Mouse (Mus musculus): ENCODE measurements around the gene Ehd3. TPM values are rescaled to one million over a fixed set of nuclear protein-coding genes. Genes with fewer than 3 reads are reported as not detected.

Gene Ehd3
- polyA plus RNA-seq, 1 experiment from 2014 or later = 5.3 TPM

DNA sequence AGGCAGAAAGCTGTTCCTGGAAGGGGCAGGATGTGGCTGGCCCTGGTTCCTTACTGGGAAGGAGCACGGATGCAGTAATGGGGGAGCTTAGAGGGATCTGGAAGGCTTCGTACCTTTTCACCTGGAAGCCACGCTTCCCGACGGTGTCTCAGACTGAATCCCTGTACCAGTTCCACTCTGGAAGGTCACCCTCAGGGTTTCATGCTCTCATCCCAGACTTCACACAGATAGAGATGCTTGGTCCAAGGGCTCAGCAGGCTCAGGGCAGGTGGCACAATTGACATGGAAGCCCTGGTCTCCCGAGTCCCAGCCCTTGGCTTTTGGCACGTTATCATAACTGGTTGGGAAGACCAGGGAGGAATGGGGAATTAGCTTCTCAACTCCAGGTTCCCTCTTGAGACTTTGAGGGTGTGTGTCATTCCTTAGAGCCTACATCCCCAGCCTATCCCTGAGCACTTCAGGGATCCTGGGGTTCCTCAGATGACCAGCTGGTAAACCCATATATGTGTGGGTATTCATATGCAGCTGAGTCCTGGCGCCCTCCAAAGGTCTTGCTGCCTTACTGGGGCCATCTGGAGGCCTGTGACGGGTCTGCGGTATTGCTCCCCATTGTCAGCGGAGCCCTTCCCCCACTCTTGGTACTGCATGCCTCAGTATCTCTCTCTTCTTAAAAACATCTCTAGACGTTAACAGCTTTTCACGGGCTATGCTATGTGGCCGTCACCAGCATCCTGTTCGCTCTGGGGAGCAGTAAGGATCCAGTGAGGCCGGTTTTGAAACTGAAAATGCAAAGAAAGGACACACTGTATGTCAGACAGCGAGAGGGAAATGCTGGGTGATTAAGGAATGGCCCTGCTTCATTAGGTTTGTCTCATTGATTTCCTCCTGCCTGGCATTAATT, 19.4 kb downstream of the Ehd3 start:
- Histone ChIP-seq H3K27me3 (ENCODE audit: control insufficient read depth, insufficient read depth, low read length) (no peaks in the 10 kb centered on the region), H3K36me3 (ENCODE audit: control insufficient read depth, insufficient read depth, low read length) (no peaks in the 10 kb centered on the region), H3K4me2 (ENCODE audit: low read depth, low read length) (no peak overlapping the region), H3K9me3 (replicated peaks; ENCODE audit: control insufficient read depth, low read length) (no peaks in the 10 kb centered on the region), H3K27ac (ENCODE audit: low read length) (no peak overlapping the region), H3K4me1 (ENCODE audit: control insufficient read depth, insufficient read depth, low read length) (no peaks in the 10 kb centered on the region), H3K9ac (ENCODE audit: low read length) (no peak overlapping the region), H3K4me3 (replicated peaks; ENCODE audit: low read length) (no peak overlapping the region)
- WGBS = 74% methylated on average over 17 of the region's 17 CpGs
- no peak for ATAC-seq (ENCODE audit: insufficient read depth, low FRiP score)

DNA sequence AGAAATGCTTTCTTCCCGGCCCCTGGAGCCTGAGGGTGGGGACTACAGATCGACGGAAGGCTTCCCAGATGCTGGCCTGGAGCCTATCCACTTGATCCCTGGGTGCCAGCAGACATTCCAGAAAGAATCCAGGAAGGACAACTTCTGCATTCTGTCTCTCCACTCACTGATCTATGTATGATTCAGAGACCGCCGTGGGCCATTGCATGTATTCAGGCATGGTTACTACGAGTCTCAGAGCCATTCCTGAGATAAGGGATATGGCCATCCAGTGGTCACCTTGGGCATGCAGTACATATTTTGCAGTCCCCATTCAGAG, 20.0 kb downstream of the Ehd3 start:
- no peak overlapping the region for H3K4me2 ChIP-seq (ENCODE audit: low read depth, low read length)
- no peaks in the 10 kb centered on the region for H3K36me3 ChIP-seq (ENCODE audit: control insufficient read depth, insufficient read depth, low read length)
- WGBS = 71% methylated on average over 6 of the region's 6 CpGs
- H3K9me3 ChIP-seq (replicated peaks; ENCODE audit: control insufficient read depth, low read length) = no peaks in the 10 kb centered on the region
- H3K4me1 ChIP-seq (ENCODE audit: control insufficient read depth, insufficient read depth, low read length) = no peaks in the 10 kb centered on the region
- no peak overlapping the region for H3K9ac ChIP-seq (ENCODE audit: low read length)
- no peak for ATAC-seq (ENCODE audit: insufficient read depth, low FRiP score)
- H3K4me3 ChIP-seq (replicated peaks; ENCODE audit: low read length) = no peak overlapping the region
- H3K27me3 ChIP-seq (ENCODE audit: control insufficient read depth, insufficient read depth, low read length) = no peaks in the 10 kb centered on the region
- H3K27ac ChIP-seq (ENCODE audit: low read length) = no peak overlapping the region

DNA sequence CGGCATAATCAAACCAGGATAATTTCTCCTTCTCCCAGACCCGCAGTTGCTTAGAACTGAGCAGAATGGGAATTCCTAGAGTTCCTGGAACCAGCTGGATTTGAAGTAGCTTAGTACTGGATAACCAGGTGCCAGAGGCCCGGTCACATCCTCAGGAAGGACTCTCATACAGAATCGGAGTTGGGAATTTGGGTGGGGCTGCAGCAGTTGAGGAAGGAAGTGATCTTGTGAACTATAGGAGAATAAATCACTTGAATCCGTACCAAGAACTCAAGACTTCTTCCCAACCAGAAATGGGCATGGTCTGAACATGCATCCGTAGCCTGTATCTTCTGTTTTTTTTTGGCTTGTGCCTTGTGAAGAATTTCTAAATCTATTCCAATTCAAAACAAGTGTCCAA, 22.2 kb downstream of the Ehd3 start:
- H3K4me2 ChIP-seq (ENCODE audit: low read depth, low read length) = no peak overlapping the region
- no peaks in the 10 kb centered on the region for H3K27me3 ChIP-seq (ENCODE audit: control insufficient read depth, insufficient read depth, low read length)
- no peak overlapping the region for H3K9ac ChIP-seq (ENCODE audit: low read length)
- no peak overlapping the region for H3K27ac ChIP-seq (ENCODE audit: low read length)
- ATAC-seq (ENCODE audit: insufficient read depth, low FRiP score) = no peak
- no peaks in the 10 kb centered on the region for H3K9me3 ChIP-seq (replicated peaks; ENCODE audit: control insufficient read depth, low read length)
- H3K4me3 ChIP-seq (replicated peaks; ENCODE audit: low read length) = no peak overlapping the region
- H3K4me1 ChIP-seq (ENCODE audit: control insufficient read depth, insufficient read depth, low read length) = no peaks in the 10 kb centered on the region
- no peaks in the 10 kb centered on the region for H3K36me3 ChIP-seq (ENCODE audit: control insufficient read depth, insufficient read depth, low read length)
- 84% methylated on average over 6 of the region's 6 CpGs for WGBS

DNA sequence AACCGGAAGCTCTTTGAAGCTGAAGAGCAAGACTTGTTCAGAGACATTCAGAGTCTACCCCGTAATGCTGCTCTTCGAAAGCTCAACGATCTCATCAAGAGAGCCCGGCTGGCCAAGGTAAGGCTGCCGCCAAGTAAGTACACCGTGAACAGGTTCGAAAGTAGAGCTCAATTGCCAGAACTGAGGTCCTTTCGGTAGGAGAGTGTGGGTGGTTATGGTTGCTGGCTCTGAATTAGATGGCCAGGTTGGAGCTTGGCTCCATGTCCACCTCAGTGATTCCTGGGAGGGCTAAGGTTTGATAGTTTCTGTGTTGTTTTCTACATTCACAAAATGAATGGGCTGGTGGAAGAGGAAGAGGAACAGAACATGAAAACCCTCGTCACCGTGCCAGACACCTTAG, 23.5 kb downstream of the Ehd3 start:
- no peak overlapping the region for H3K27ac ChIP-seq (ENCODE audit: low read length)
- no peak overlapping the region for H3K4me2 ChIP-seq (ENCODE audit: low read depth, low read length)
- no peaks in the 10 kb centered on the region for H3K27me3 ChIP-seq (ENCODE audit: control insufficient read depth, insufficient read depth, low read length)
- no peak overlapping the region for H3K9ac ChIP-seq (ENCODE audit: low read length)
- ATAC-seq (ENCODE audit: insufficient read depth, low FRiP score) = no peak
- H3K36me3 ChIP-seq (ENCODE audit: control insufficient read depth, insufficient read depth, low read length) = no peaks in the 10 kb centered on the region
- no peaks in the 10 kb centered on the region for H3K9me3 ChIP-seq (replicated peaks; ENCODE audit: control insufficient read depth, low read length)
- 94% methylated on average over 11 of the region's 11 CpGs for WGBS
- no peaks in the 10 kb centered on the region for H3K4me1 ChIP-seq (ENCODE audit: control insufficient read depth, insufficient read depth, low read length)
- no peak overlapping the region for H3K4me3 ChIP-seq (replicated peaks; ENCODE audit: low read length)

DNA sequence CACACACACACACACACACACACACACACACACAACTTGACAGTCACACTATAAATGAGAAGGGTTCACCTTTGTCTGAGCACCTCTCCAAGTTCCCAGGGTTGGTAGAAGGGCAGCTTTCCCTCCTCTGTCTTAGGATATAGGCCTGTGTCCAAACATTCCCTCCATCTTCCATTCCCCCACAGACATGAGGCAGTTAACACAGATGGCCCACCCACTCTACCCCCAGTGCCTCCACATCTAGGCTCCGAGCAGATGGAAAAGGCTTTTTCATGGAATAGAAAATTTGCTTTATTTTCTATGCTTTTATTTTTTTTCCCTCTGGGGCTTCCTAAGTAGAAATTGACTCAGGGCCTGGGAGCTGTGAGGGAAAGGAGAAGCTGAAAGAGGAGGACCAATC, 26.6 kb downstream of the Ehd3 start:
- H3K36me3 ChIP-seq (ENCODE audit: control insufficient read depth, insufficient read depth, low read length) = no peaks in the 10 kb centered on the region
- ATAC-seq (ENCODE audit: insufficient read depth, low FRiP score) = no peak
- no peak overlapping the region for H3K4me2 ChIP-seq (ENCODE audit: low read depth, low read length)

DNA sequence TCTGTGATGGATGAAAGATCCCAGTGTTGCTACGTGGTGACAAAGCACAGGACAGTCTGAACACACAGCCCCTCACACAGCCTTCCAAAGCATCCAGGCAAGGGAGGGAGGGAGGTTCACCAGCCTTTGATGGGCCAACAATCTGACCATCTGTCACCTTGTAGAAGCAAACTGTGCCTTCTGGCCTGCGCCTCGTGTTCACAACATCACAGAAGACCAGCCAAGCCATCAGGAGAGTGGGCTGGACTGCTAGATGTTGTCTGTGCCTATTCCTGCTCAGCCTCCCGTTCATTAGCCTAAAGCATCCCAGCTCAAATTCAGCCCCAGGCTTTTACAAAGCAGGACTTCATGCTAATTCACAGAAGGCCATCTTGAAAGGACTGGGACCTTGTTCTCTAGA, 27.5 kb downstream of the Ehd3 start:
- H3K27ac ChIP-seq (ENCODE audit: low read length) = no peak overlapping the region
- 63% methylated on average over 4 of the region's 4 CpGs for WGBS
- H3K9ac ChIP-seq (ENCODE audit: low read length) = no peak overlapping the region
- no peaks in the 10 kb centered on the region for H3K36me3 ChIP-seq (ENCODE audit: control insufficient read depth, insufficient read depth, low read length)
- no peaks in the 10 kb centered on the region for H3K4me1 ChIP-seq (ENCODE audit: control insufficient read depth, insufficient read depth, low read length)
- H3K4me2 ChIP-seq (ENCODE audit: low read depth, low read length) = no peak overlapping the region
- H3K27me3 ChIP-seq (ENCODE audit: control insufficient read depth, insufficient read depth, low read length) = no peaks in the 10 kb centered on the region
- no peaks in the 10 kb centered on the region for H3K9me3 ChIP-seq (replicated peaks; ENCODE audit: control insufficient read depth, low read length)
- no peak for ATAC-seq (ENCODE audit: insufficient read depth, low FRiP score)
- H3K4me3 ChIP-seq (replicated peaks; ENCODE audit: low read length) = no peak overlapping the region

More for the DNA sequence above, 26.6 kb downstream of the Ehd3 start:
- Histone ChIP-seq H3K4me1 (ENCODE audit: control insufficient read depth, insufficient read depth, low read length) (no peaks in the 10 kb centered on the region), H3K27me3 (ENCODE audit: control insufficient read depth, insufficient read depth, low read length) (no peaks in the 10 kb centered on the region), H3K4me3 (replicated peaks; ENCODE audit: low read length) (no peak overlapping the region), H3K9ac (ENCODE audit: low read length) (no peak overlapping the region), H3K9me3 (replicated peaks; ENCODE audit: control insufficient read depth, low read length) (no peaks in the 10 kb centered on the region), H3K27ac (ENCODE audit: low read length) (no peak overlapping the region)
- whole genome bisulfite sequencing = 89% methylated on average over 1 of the region's 1 CpGs

DNA sequence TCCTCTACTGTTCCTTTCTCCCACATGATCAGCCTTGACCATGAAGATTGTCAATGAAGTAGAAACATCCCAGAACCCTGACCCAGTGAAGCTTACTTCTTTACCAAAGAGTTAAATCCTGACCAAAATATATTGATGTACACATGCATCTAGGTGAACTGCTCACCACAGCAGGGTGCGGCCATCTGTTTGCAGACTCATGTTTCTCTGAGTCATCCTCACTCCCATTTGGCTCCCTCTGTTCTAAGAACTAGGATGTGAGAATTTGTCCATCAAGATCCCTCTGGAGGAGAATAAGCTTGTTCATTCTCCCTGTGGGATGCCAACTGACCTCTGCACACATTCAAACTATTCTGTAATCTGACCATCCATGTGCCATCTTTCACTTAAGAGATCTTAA, 29.0 kb downstream of the Ehd3 start:
- Histone ChIP-seq H3K4me2 (ENCODE audit: low read depth, low read length) (no peak overlapping the region), H3K9me3 (replicated peaks; ENCODE audit: control insufficient read depth, low read length) (no peaks in the 10 kb centered on the region), H3K4me3 (replicated peaks; ENCODE audit: low read length) (no peak overlapping the region), H3K27ac (ENCODE audit: low read length) (no peak overlapping the region), H3K36me3 (ENCODE audit: control insufficient read depth, insufficient read depth, low read length) (no peaks in the 10 kb centered on the region), H3K4me1 (ENCODE audit: control insufficient read depth, insufficient read depth, low read length) (no peaks in the 10 kb centered on the region), H3K27me3 (ENCODE audit: control insufficient read depth, insufficient read depth, low read length) (no peaks in the 10 kb centered on the region), H3K9ac (ENCODE audit: low read length) (no peak overlapping the region)
- ATAC-seq (ENCODE audit: insufficient read depth, low FRiP score) = no peak
- 90% methylated on average over 1 of the region's 1 CpGs for WGBS

DNA sequence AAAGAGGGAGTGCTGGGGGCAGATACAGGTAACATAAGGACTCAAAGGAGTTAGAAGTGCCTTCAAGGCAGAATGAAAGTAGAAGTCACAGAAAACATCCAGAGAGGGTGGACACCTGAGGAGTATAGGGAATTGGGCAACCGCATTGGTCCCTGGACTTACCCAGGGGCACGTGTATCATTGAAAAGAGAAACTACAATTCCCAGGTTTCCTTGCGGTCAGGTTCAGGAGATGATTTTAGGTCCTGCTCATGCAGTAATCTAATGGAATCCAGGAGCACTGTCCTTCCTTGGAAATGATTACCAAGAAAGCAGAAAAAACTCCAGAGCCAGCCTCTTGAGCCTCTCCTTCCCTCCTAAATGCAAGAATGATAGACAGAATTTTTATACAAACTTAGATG, 29.5 kb downstream of the Ehd3 start:
- Histone ChIP-seq H3K27ac (ENCODE audit: low read length) (no peak overlapping the region), H3K4me3 (replicated peaks; ENCODE audit: low read length) (no peak overlapping the region), H3K9me3 (replicated peaks; ENCODE audit: control insufficient read depth, low read length) (no peaks in the 10 kb centered on the region), H3K27me3 (ENCODE audit: control insufficient read depth, insufficient read depth, low read length) (no peaks in the 10 kb centered on the region), H3K4me2 (ENCODE audit: low read depth, low read length) (no peak overlapping the region), H3K9ac (ENCODE audit: low read length) (no peak overlapping the region), H3K36me3 (ENCODE audit: control insufficient read depth, insufficient read depth, low read length) (no peaks in the 10 kb centered on the region), H3K4me1 (ENCODE audit: control insufficient read depth, insufficient read depth, low read length) (no peaks in the 10 kb centered on the region)
- no peak for ATAC-seq (ENCODE audit: insufficient read depth, low FRiP score)
- WGBS = 70% methylated on average over 3 of the region's 3 CpGs

DNA sequence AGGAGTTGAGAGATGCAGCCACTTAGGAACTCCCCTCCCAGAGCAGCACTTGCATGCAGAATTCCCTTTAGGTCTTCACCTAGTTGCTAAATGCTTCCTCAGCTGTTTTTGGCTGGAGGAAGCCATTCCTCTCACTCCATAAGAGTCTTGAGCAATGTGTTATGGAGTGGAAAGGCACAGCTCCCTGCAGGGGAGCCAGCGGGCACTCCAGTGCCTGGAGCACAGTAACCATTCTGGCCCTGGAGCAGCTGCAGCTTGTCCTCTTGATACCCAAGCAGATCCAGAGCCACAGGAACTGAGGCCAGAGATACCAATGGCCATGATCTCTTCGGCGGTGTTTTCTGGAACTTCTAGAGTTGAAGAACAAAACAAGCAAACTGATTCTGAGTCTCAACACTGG, 32.7 kb downstream of the Ehd3 start:
- no peak for ATAC-seq (ENCODE audit: insufficient read depth, low FRiP score)
- Histone ChIP-seq H3K9me3 (replicated peaks; ENCODE audit: control insufficient read depth, low read length) (no peaks in the 10 kb centered on the region), H3K27ac (ENCODE audit: low read length) (no peak overlapping the region), H3K4me1 (ENCODE audit: control insufficient read depth, insufficient read depth, low read length) (no peaks in the 10 kb centered on the region), H3K27me3 (ENCODE audit: control insufficient read depth, insufficient read depth, low read length) (no peaks in the 10 kb centered on the region), H3K36me3 (ENCODE audit: control insufficient read depth, insufficient read depth, low read length) (no peaks in the 10 kb centered on the region), H3K4me2 (ENCODE audit: low read depth, low read length) (no peak overlapping the region), H3K4me3 (replicated peaks; ENCODE audit: low read length) (no peak overlapping the region), H3K9ac (ENCODE audit: low read length) (no peak overlapping the region)
- 89% methylated on average over 3 of the region's 3 CpGs for WGBS

Data from stomach, embryonic 16.5 days (tissue).